ENCODE assay signal across 17 mouse cellular contexts in the genomic region with DNA sequence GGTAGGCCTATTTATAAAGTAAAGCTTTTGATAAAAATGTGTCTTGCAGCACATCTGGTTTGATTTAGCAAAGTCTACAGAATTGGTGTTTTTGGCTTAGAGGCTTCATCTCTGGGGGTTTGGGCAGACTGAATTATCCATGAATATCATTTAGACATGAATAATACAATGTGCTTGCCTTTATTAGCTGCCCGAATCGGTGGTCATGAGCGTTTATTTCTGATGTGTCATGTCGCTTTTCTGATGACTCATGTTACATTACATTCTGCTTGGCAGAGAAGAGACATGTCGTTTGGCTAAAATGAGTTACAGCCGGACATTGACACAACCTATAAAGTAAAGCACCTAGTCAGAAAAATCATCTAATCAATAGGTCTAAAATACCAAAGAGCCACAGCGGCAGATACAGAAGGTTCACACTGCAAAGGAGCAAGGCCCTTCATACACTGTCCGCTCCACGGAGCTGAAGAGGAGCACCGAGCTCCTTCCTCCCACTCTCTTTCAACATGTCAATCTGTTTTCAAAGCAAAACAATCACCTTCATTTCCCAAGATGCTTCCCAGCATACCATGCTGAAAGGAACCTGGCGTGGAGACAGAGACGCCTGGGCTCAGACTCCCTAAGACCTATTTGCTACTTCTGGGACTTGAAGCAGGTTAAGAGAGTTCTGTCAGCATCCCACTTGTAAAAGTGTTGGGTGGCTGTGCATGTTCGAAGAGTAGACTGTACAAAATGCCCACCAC.
"Had no signal": no experiment of that assay in that cellular context is flagged by ENCODE, and none has a peak within 500 bp of the region (broad histone marks: within the 10 kb centered on the region; RNA-seq: fewer than 3 reads in every experiment).

No protein-coding gene starts in this region.

- H3K4me1 ChIP-seq: liver, embryonic 13.5 days; lung, embryonic 15.5 days; megakaryocyte, embryonic 14.5 days; midbrain, embryonic 13.5 days; neural tube, embryonic 15.5 days had no signal

- DNase-seq: kidney, postnatal 10 days; kidney, postnatal 4 days; liver; liver, embryonic 13.5 days; liver, postnatal 0 days; lung, postnatal 14 days; right cerebral cortex, adult 18-20 months; right cerebral cortex, postnatal 25 days; thymus, postnatal 14 days had no signal

- H3K27me3 ChIP-seq: liver, embryonic 13.5 days; lung, embryonic 15.5 days; megakaryocyte, embryonic 14.5 days; midbrain, embryonic 13.5 days; neural tube, embryonic 15.5 days had no signal

- H3K9me3 ChIP-seq: lung, embryonic 15.5 days; midbrain, embryonic 13.5 days; neural tube, embryonic 15.5 days had no signal

- H3K27ac ChIP-seq: layer of hippocampus, adult 2 months; liver, embryonic 13.5 days; lung, embryonic 15.5 days; macrophage; midbrain, embryonic 13.5 days; neural tube, embryonic 15.5 days; stomach, postnatal 0 days had no signal

- H3K36me3 ChIP-seq: liver, embryonic 13.5 days; lung, embryonic 15.5 days; midbrain, embryonic 13.5 days; neural tube, embryonic 15.5 days had no signal

- H3K4me3 ChIP-seq: layer of hippocampus, adult 2 months; liver, embryonic 13.5 days; lung, embryonic 15.5 days; megakaryocyte, embryonic 14.5 days; midbrain, embryonic 13.5 days; myocyte; neural tube, embryonic 15.5 days had no signal
